ENCODE assay signal across 12 mouse cellular contexts in the genomic region with DNA sequence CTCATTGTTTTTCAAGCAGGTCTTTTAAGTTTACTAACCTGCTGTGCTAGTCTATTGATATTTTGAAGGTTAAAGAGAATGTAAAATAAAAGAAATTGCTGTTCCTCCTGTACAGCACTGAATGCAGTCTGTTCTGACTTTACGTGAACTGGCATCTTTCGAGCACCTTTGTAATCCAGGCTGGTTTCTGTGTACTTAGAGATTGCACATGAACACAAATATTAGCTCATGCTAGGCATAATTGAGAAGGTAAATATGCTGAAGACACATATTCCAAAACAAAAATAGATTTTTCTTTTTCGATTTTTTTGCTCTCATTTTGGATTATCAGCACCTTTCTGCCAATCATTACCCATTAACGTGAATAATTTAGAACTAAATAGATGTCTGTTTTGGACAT. TPM values are rescaled to one million over a fixed set of nuclear protein-coding genes. Genes with fewer than 3 reads are reported as not detected.
DNase-seq lines count a peak whose midpoint lies in the region; ATAC-seq and TF ChIP-seq lines count a peak whose summit lies in the region.
"Had no signal": no experiment of that assay in that cellular context is flagged by ENCODE, and none has a peak within 500 bp of the region (broad histone marks: within the 10 kb centered on the region; RNA-seq: fewer than 3 reads in every experiment).

No protein-coding gene starts in this region.

- H3K27ac ChIP-seq in heart, embryonic 12.5 days (ENCODE audit: poor library complexity, severe bottlenecking), result no peak overlapping the region
- H3K27ac ChIP-seq in liver, adult 2 months (replicated peaks; ENCODE audit: insufficient read depth, low read depth, low read length), result no peak overlapping the region
- no peak overlapping the region for H3K27ac ChIP-seq in embryonic facial prominence, embryonic 14.5 days (replicated peaks; ENCODE audit: low read depth, low read length)
- H3K27ac ChIP-seq in liver, postnatal 0 days (ENCODE audit: low read depth), result no peak overlapping the region

- ATAC-seq in heart, embryonic 12.5 days (ENCODE audit: insufficient number of reproducible peaks, low FRiP score), result no peak
- ATAC-seq in embryonic facial prominence, embryonic 14.5 days (ENCODE audit: low read depth), result no peak
- ATAC-seq in liver, postnatal 0 days, result no peak
- ATAC-seq in CD4-positive, CD25-positive, alpha-beta regulatory T cell, adult 4 months, result no peak

- WGBS in heart, embryonic 12.5 days, result 89% methylated on average over 4 of the region's 4 CpGs
- 25% methylated on average over 4 of the region's 4 CpGs for WGBS in liver, adult 2 months
- WGBS in embryonic facial prominence, embryonic 14.5 days, result 80% methylated on average over 4 of the region's 4 CpGs
- 79% methylated on average over 4 of the region's 4 CpGs for WGBS in liver, postnatal 0 days (ENCODE audit: insufficient replicate concordance)

- no peak for TF ChIP-seq EP300 in liver, postnatal 0 days (IDR thresholded peaks at IDR 0.05; ENCODE audit: low read depth)

- no peak for TF ChIP-seq POLR2A in liver, adult 2 months (IDR thresholded peaks at IDR 0.05; ENCODE audit: extremely low read depth, insufficient read depth, low read length)

- peak overlapping the region; percentile 38; the same call in 1 of the 2 replicates for H3K4me2 ChIP-seq in heart, embryonic 12.5 days
- peak overlapping the region; percentile 77; the same call in 1 of the 2 replicates for H3K4me2 ChIP-seq in embryonic facial prominence, embryonic 14.5 days (ENCODE audit: low read depth, low read length)
- H3K4me2 ChIP-seq in liver, postnatal 0 days (ENCODE audit: low read depth, low read length), result peak overlapping the region; percentile 92

- no peaks in the 10 kb centered on the region for H3K9me3 ChIP-seq in heart, embryonic 12.5 days (replicated peaks)
- H3K9me3 ChIP-seq in embryonic facial prominence, embryonic 14.5 days (ENCODE audit: control insufficient read depth, low read length), result no peaks in the 10 kb centered on the region
- no peaks in the 10 kb centered on the region for H3K9me3 ChIP-seq in liver, postnatal 0 days (ENCODE audit: low read length)

- peaks cover 13% of the 10 kb centered on the region for H3K79me2 ChIP-seq in liver, adult 2 months (ENCODE audit: control insufficient read depth, insufficient read depth, low read length)

- no peak for DNase-seq in heart, postnatal 4 days
- peak; percentile 92 for DNase-seq in liver, adult 2 months (ENCODE audit: extremely low read depth, low read depth, low spot score)
- DNase-seq in liver, result no peak
- no peak for DNase-seq in embryonic facial prominence, embryonic 14.5 days (ENCODE audit: low spot score)
- DNase-seq in liver, postnatal 0 days, result no peak
- DNase-seq in right cerebral cortex, adult 2 months (ENCODE audit: low spot score in 2 of 2), result no peak
- DNase-seq: kidney, postnatal 25 days; lung, postnatal 36 days; retina, postnatal 1 day; thymus, postnatal 14 days had no signal

- H3K4me3 ChIP-seq in heart, embryonic 12.5 days, result no peak overlapping the region
- no peak overlapping the region for H3K4me3 ChIP-seq in liver, adult 2 months (ENCODE audit: insufficient read depth, low read depth, low read length)
- H3K4me3 ChIP-seq in embryonic facial prominence, embryonic 14.5 days (ENCODE audit: low read depth, low read length), result no peak overlapping the region
- peak overlapping the region; percentile 89; the same call in 1 of the 2 replicates for H3K4me3 ChIP-seq in liver, postnatal 0 days (ENCODE audit: low read depth, low read length)

- no peak overlapping the region for H3K9ac ChIP-seq in heart, embryonic 12.5 days
- H3K9ac ChIP-seq in liver, adult 2 months (ENCODE audit: low read depth, low read length), result no peak overlapping the region
- H3K9ac ChIP-seq in embryonic facial prominence, embryonic 14.5 days (ENCODE audit: low read depth, low read length), result no peak overlapping the region
- H3K9ac ChIP-seq in liver, postnatal 0 days (replicated peaks), result no peak overlapping the region

- 0 out of 2 replicates have a peak, but pooled peaks cover 4% of the 10 kb centered on the region for H3K36me3 ChIP-seq in heart, embryonic 12.5 days
- H3K36me3 ChIP-seq in liver, adult 2 months (ENCODE audit: control insufficient read depth, insufficient read depth, low read length), result no peaks in the 10 kb centered on the region
- H3K36me3 ChIP-seq in embryonic facial prominence, embryonic 14.5 days (ENCODE audit: control insufficient read depth, insufficient read depth, low read length), result no peaks in the 10 kb centered on the region
- H3K36me3 ChIP-seq in liver, postnatal 0 days (replicated peaks; ENCODE audit: insufficient read depth, low read length), result peaks cover 3% of the 10 kb centered on the region; the same call in 1 of the 2 replicates

- peaks cover 23% of the 10 kb centered on the region for H3K4me1 ChIP-seq in heart, embryonic 12.5 days (replicated peaks)
- peaks cover 8% of the 10 kb centered on the region for H3K4me1 ChIP-seq in liver, adult 2 months (ENCODE audit: control insufficient read depth, insufficient read depth, low read length)
- H3K4me1 ChIP-seq in embryonic facial prominence, embryonic 14.5 days (ENCODE audit: control insufficient read depth, insufficient read depth, low read length), result peaks cover 27% of the 10 kb centered on the region
- H3K4me1 ChIP-seq in liver, postnatal 0 days (ENCODE audit: insufficient read depth), result peaks cover 18% of the 10 kb centered on the region

- H3K27me3 ChIP-seq in heart, embryonic 12.5 days (replicated peaks), result no peaks in the 10 kb centered on the region
- no peaks in the 10 kb centered on the region for H3K27me3 ChIP-seq in liver, adult 2 months (ENCODE audit: control insufficient read depth, insufficient read depth, low read length)
- H3K27me3 ChIP-seq in embryonic facial prominence, embryonic 14.5 days (replicated peaks; ENCODE audit: control insufficient read depth, insufficient read depth, low read length), result no peaks in the 10 kb centered on the region
- H3K27me3 ChIP-seq in liver, postnatal 0 days (ENCODE audit: insufficient read depth, low read length), result no peaks in the 10 kb centered on the region

- no peak for TF ChIP-seq CTCF in liver, adult 2 months (IDR thresholded peaks at IDR 0.05; ENCODE audit: low read depth, low read length)
- TF ChIP-seq CTCF in liver, postnatal 0 days (IDR thresholded peaks at IDR 0.05; ENCODE audit: low read depth), result no peak

RNA-seq across cellular contexts. Expression of a gene that starts 1.8 kb away (rescaled TPM):
- 20.7 and 22.2 TPM in 2 replicates for polyA plus RNA-seq in heart, embryonic 12.5 days (2016; fragmentation: Nextera tagmentation; extraction: Ambion mirVana)
- total RNA-seq in heart, postnatal 4 days (2021), result 10 to 100 TPM; 45.7 to 47.4 TPM
- total RNA-seq in liver, adult 2 months (2014; rRNA removed), result 8.9 and 11.9 TPM in 2 replicates
- polyA plus RNA-seq in liver, adult 2 months (2012; rRNA removed), result 5.9 and 6.8 TPM in 2 replicates
- 17.6 and 20.0 TPM in 2 replicates for polyA plus RNA-seq in embryonic facial prominence, embryonic 14.5 days (2014; fragmentation: Nextera tagmentation; extraction: Ambion mirVana)
- 7.4 and 7.9 TPM in 2 replicates for polyA plus RNA-seq in liver, postnatal 0 days (2015; fragmentation: Nextera tagmentation; extraction: Ambion mirVana)
- polyA plus RNA-seq in CD4-positive, CD25-positive, alpha-beta regulatory T cell, adult 4 months (2017; shearing (Covaris generic)), result 10 to 100 TPM in 1 of 2 experiments, 1 to 10 TPM in 1; 9.1 to 13.3 TPM

RNA-seq across cellular contexts. Expression of a gene that starts 47.9 kb away (rescaled TPM):
- polyA plus RNA-seq in heart, embryonic 12.5 days (2016; fragmentation: Nextera tagmentation; extraction: Ambion mirVana), result 30.0 and 32.8 TPM in 2 replicates
- 10 to 100 TPM; 33.7 to 34.5 TPM for total RNA-seq in heart, postnatal 4 days (2021)
- total RNA-seq in liver, adult 2 months (2014; rRNA removed), result 8.9 and 10.7 TPM in 2 replicates
- polyA plus RNA-seq in liver, adult 2 months (2012; rRNA removed), result 2.1 and 2.4 TPM in 2 replicates
- 24.4 and 25.7 TPM in 2 replicates for polyA plus RNA-seq in embryonic facial prominence, embryonic 14.5 days (2014; fragmentation: Nextera tagmentation; extraction: Ambion mirVana)
- 11.3 and 12.5 TPM in 2 replicates for polyA plus RNA-seq in liver, postnatal 0 days (2015; fragmentation: Nextera tagmentation; extraction: Ambion mirVana)
- 10 to 100 TPM; 22.2 to 24.3 TPM for polyA plus RNA-seq in CD4-positive, CD25-positive, alpha-beta regulatory T cell, adult 4 months (2017; shearing (Covaris generic))

RNA-seq across cellular contexts. Expression of a gene that starts 55.7 kb away (rescaled TPM):
- 9.0 and 10.7 TPM in 2 replicates for polyA plus RNA-seq in heart, embryonic 12.5 days (2016; fragmentation: Nextera tagmentation; extraction: Ambion mirVana)
- 1 to 10 TPM; 4.2 to 4.6 TPM for total RNA-seq in heart, postnatal 4 days (2021)
- total RNA-seq in liver, adult 2 months (2014; rRNA removed), result 1.2 and 1.4 TPM in 2 replicates
- 1.1 and 2.8 TPM in 2 replicates for polyA plus RNA-seq in liver, adult 2 months (2012; rRNA removed)
- 19.7 and 24.6 TPM in 2 replicates for polyA plus RNA-seq in embryonic facial prominence, embryonic 14.5 days (2014; fragmentation: Nextera tagmentation; extraction: Ambion mirVana)
- polyA plus RNA-seq in liver, postnatal 0 days (2015; fragmentation: Nextera tagmentation; extraction: Ambion mirVana), result 2.7 and 3.0 TPM in 2 replicates
- polyA plus RNA-seq in CD4-positive, CD25-positive, alpha-beta regulatory T cell, adult 4 months (2017; shearing (Covaris generic)), result 1 to 10 TPM; 2.3 to 2.4 TPM

Comparison
In these comparisons a context has a peak if more than half of its experiments do, and no peak if none do; other contexts are left out.
1. H3K4me2 ChIP-seq: peak in every context shown above with its lines; median percentile 92 in liver, postnatal 0 days; 77 in embryonic facial prominence, embryonic 14.5 days; 38 in heart, embryonic 12.5 days.